Mouse (Mus musculus): ENCODE measurements around the gene Morf4l2. TPM values are rescaled to one million over a fixed set of nuclear protein-coding genes. Genes with fewer than 3 reads are reported as not detected.

The Morf4l2 gene
- total and polyA plus RNA-seq, 3 experiments, result 189 to 585 (median 358) TPM

DNA sequence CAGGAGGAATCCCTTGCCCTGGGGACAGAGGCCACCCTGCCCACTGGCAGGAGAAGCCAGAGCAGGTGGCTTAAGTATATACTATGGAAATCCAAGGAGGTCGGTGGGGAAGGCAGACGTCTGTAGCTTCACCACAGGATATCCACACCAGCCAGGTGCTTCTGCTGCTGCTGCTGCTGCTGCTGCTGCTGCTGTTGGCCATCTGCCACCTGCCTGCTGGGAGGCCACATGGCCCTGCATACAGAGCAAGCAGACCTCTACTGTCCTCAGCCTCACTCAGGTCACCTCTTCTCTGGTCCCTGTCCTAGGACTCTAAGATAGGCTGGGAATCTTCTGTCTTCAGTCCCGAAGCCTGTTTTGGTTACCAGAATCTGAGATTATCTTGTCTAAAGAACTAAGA lies 34.6 kb upstream of the Morf4l2 start:
- TF ChIP-seq POLR2AphosphoS2 (IDR thresholded peaks at IDR 0.05; ENCODE audit: low read depth, low read length) (no peak), CHD1 (IDR thresholded peaks at IDR 0.05; ENCODE audit: low read depth, low read length) (no peak), E2F4 (IDR thresholded peaks at IDR 0.05; ENCODE audit: insufficient replicate concordance, low read depth, low read length) (no peak), UBTF (IDR thresholded peaks at IDR 0.05; ENCODE audit: low read depth, low read length) (no peak), ZNF384 (IDR thresholded peaks at IDR 0.05; ENCODE audit: low read depth, low read length) (no peak), RCOR1 (conservative IDR thresholded peaks at IDR 0.05; ENCODE audit: low read depth, low read length) (no peak), JUN (IDR thresholded peaks at IDR 0.05; ENCODE audit: insufficient read depth, low read depth, low read length) (no peak), ZMIZ1 (IDR thresholded peaks at IDR 0.05; ENCODE audit: low read depth, low read length) (no peak), USF2 (conservative IDR thresholded peaks at IDR 0.05; ENCODE audit: low read depth, low read length) (no peak), CTCF (conservative IDR thresholded peaks at IDR 0.05 in 1 of 2, IDR thresholded peaks at IDR 0.05 in 1 of 2; ENCODE audit: low read depth in 2 of 2, low read length in 2 of 2) (no peak), RAD21 (IDR thresholded peaks at IDR 0.05; ENCODE audit: low read depth, low read length) (no peak)
- in situ Hi-C loops (cut with MboI; ENCODE audit: low pct_ligation_motif_present, low pct_unique_long_range_greater_than_20kb, low sequenced_read_pairs), result no loop called here
- Histone ChIP-seq H3K36me3 (replicated peaks in 1 of 2; ENCODE audit: control insufficient read depth in 1 of 2, insufficient read depth in 1 of 2, low read length in 1 of 2) (peaks cover 0 to 54% of the 10 kb centered on the region in 2 experiments), H3K9ac (ENCODE audit: insufficient read depth, low read depth) (no peak overlapping the region), H3K9me3 (replicated peaks; ENCODE audit: low read length) (no peaks in the 10 kb centered on the region), H3K4me1 (ENCODE audit: control insufficient read depth in 1 of 2, insufficient read depth in 2 of 2) (no peaks in the 10 kb centered on the region), H3K4me3 (replicated peaks in 1 of 3; ENCODE audit: low read depth in 2 of 3, low read length in 2 of 3, poor library complexity in 1 of 3) (no peak overlapping the region), H3K27ac (ENCODE audit: insufficient read depth, low read depth) (no peak overlapping the region), H3K79me2 (replicated peaks; ENCODE audit: control insufficient read depth, extremely low read depth, insufficient read depth, poor library complexity, severe bottlenecking) (no peaks in the 10 kb centered on the region), H3K27me3 (replicated peaks) (no peaks in the 10 kb centered on the region), H3K4me2 (ENCODE audit: insufficient read depth, low read depth, poor library complexity, severe bottlenecking) (no peak overlapping the region)
- dilution Hi-C loops (cut with MboI; ENCODE audit: extremely low pct_ligation_motif_present, extremely low pct_unique_long_range_greater_than_20kb, low sequenced_read_pairs), result no loop called here
- no peak for DNase-seq (ENCODE audit: extremely low read depth)

DNA sequence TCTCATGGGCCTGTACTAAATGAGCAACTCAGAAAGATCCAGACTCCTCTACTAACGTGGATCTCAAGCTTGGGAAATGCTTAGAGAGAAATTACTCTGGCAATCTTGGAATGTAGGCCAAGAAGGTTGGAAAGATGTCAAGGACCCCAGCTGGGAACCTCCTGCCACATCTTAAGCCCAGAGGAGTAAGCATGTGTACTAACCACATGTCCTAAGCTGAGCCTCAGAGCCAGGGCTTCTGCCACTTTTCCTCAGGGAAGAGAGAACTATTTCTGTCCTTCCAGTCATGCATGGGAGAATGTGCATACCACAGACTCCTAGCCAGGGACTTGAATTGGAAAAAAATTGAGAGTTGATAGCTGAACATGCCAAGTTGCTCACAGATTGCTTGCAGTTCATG lies 29.5 kb upstream of the Morf4l2 start:
- no peak for DNase-seq (ENCODE audit: extremely low read depth)
- H3K9me3 ChIP-seq (replicated peaks; ENCODE audit: low read length), result no peaks in the 10 kb centered on the region
- H3K27ac ChIP-seq (ENCODE audit: insufficient read depth, low read depth), result no peak overlapping the region
- no peak overlapping the region for H3K4me2 ChIP-seq (ENCODE audit: insufficient read depth, low read depth, poor library complexity, severe bottlenecking)
- H3K4me1 ChIP-seq (ENCODE audit: control insufficient read depth in 1 of 2, insufficient read depth in 2 of 2), result no peaks in the 10 kb centered on the region
- H3K27me3 ChIP-seq (replicated peaks), result no peaks in the 10 kb centered on the region
- no peak overlapping the region for H3K9ac ChIP-seq (ENCODE audit: insufficient read depth, low read depth)
- no peaks in the 10 kb centered on the region for H3K79me2 ChIP-seq (replicated peaks; ENCODE audit: control insufficient read depth, extremely low read depth, insufficient read depth, poor library complexity, severe bottlenecking)
- dilution Hi-C loops (cut with MboI; ENCODE audit: extremely low pct_ligation_motif_present, extremely low pct_unique_long_range_greater_than_20kb, low sequenced_read_pairs), result no loop called here
- peaks cover 0 to 24% of the 10 kb centered on the region in 2 experiments for H3K36me3 ChIP-seq (replicated peaks in 1 of 2; ENCODE audit: control insufficient read depth in 1 of 2, insufficient read depth in 1 of 2, low read length in 1 of 2)
- in situ Hi-C loops (cut with MboI; ENCODE audit: low pct_ligation_motif_present, low pct_unique_long_range_greater_than_20kb, low sequenced_read_pairs), result no loop called here
- TF ChIP-seq MAZ (IDR thresholded peaks at IDR 0.05; ENCODE audit: low read depth, low read length) (no peak), TCF12 (IDR thresholded peaks at IDR 0.05; ENCODE audit: low read depth, low read length) (no peak)
- H3K4me3 ChIP-seq (replicated peaks in 1 of 3; ENCODE audit: low read depth in 2 of 3, low read length in 2 of 3, poor library complexity in 1 of 3), result no peak overlapping the region

All from CH12.LX (cell line).